In the genomic region with DNA sequence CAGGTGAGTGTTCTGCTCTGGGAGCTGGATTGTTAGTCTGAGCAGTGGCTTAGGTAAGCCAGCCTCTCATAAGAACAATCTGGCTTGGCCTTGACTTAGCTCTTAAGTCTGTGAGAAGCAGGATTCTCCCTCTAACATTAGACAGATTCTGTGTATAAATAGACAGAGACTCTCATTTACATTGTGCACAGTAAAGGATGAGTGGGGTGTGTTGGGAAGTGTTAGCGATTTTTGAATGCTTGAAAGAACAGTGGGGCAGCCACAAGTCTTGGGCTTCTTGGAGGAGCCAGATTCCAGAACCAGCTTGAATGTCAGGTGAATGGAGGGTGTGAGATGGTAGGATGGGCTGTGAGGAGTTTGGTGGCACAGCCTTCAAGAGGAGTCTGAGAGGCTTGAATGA, we compare ENCODE assay signal across 31 mouse cellular contexts. TPM values are rescaled to one million over a fixed set of nuclear protein-coding genes. Genes with fewer than 3 reads are reported as not detected.
DNase-seq lines count a peak whose midpoint lies in the region; ATAC-seq and TF ChIP-seq lines count a peak whose summit lies in the region.
"Had no signal": no experiment of that assay in that cellular context is flagged by ENCODE, and none has a peak within 500 bp of the region (broad histone marks: within the 10 kb centered on the region; RNA-seq: fewer than 3 reads in every experiment).

No protein-coding gene starts in this region.

- no peak for DNase-seq in heart, postnatal 4 days
- no peak for DNase-seq in limb, embryonic 10.5 days (ENCODE audit: low spot score)
- peak; percentile 74 for DNase-seq in brain, adult 2 months (ENCODE audit: low read depth, low spot score)
- no peak for DNase-seq in thymus, adult 2 months
- DNase-seq: adrenal gland, postnatal 10 days; cerebellum, adult 9-10 months; gastrocnemius, postnatal 36 days; heart, adult 2 months; kidney, adult 9 months; thymus, postnatal 25 days had no signal

- no peak overlapping the region for H3K9ac ChIP-seq in heart, embryonic 11.5 days (ENCODE audit: low read depth, low read length)
- no peak overlapping the region for H3K9ac ChIP-seq in limb, embryonic 12.5 days (replicated peaks)
- H3K9ac ChIP-seq in stomach, embryonic 16.5 days (ENCODE audit: low read length) = no peak overlapping the region
- H3K9ac ChIP-seq in midbrain, embryonic 16.5 days (ENCODE audit: low read depth, low read length) = no peak overlapping the region
- H3K9ac ChIP-seq: forebrain, embryonic 15.5 days; hindbrain, embryonic 13.5 days; limb, embryonic 13.5 days had no signal

- no peaks in the 10 kb centered on the region for H3K36me3 ChIP-seq in heart, embryonic 11.5 days (ENCODE audit: control insufficient read depth, insufficient read depth, low read length)
- peaks cover 18% of the 10 kb centered on the region; the same call in 1 of the 2 replicates for H3K36me3 ChIP-seq in limb, embryonic 12.5 days
- peaks cover 18% of the 10 kb centered on the region for H3K36me3 ChIP-seq in limb, embryonic 10.5 days
- no peaks in the 10 kb centered on the region; the same call in 1 of the 2 replicates for H3K36me3 ChIP-seq in stomach, embryonic 16.5 days (ENCODE audit: control insufficient read depth, insufficient read depth, low read length)
- no peaks in the 10 kb centered on the region for H3K36me3 ChIP-seq in midbrain, embryonic 16.5 days (ENCODE audit: control insufficient read depth, insufficient read depth, low read length)
- no peaks in the 10 kb centered on the region for H3K36me3 ChIP-seq in thymus, adult 2 months (ENCODE audit: control insufficient read depth, insufficient read depth, low read length)
- H3K36me3 ChIP-seq: forebrain, embryonic 15.5 days had no signal

- H3K27me3 ChIP-seq in heart, embryonic 11.5 days (ENCODE audit: control insufficient read depth, insufficient read depth, low read length) = no peaks in the 10 kb centered on the region
- H3K27me3 ChIP-seq in limb, embryonic 12.5 days = no peaks in the 10 kb centered on the region
- H3K27me3 ChIP-seq in limb, embryonic 10.5 days (ENCODE audit: low read depth, poor library complexity, severe bottlenecking) = no peaks in the 10 kb centered on the region
- no peaks in the 10 kb centered on the region for H3K27me3 ChIP-seq in stomach, embryonic 16.5 days (ENCODE audit: control insufficient read depth, insufficient read depth, low read length)
- H3K27me3 ChIP-seq in midbrain, embryonic 16.5 days (ENCODE audit: control insufficient read depth, insufficient read depth, low read depth, low read length) = no peaks in the 10 kb centered on the region
- H3K27me3 ChIP-seq in thymus, adult 2 months (ENCODE audit: control insufficient read depth, insufficient read depth, low read length) = no peaks in the 10 kb centered on the region
- H3K27me3 ChIP-seq: forebrain, embryonic 15.5 days; hindbrain, embryonic 13.5 days; limb, embryonic 13.5 days had no signal

- TF ChIP-seq POLR2A in thymus, adult 2 months (IDR thresholded peaks at IDR 0.05; ENCODE audit: control insufficient read depth, extremely low read depth, insufficient read depth, low read length, poor library complexity) = no peak

- no peak overlapping the region for H3K4me3 ChIP-seq in heart, embryonic 11.5 days (ENCODE audit: low read depth, low read length)
- no peak overlapping the region for H3K4me3 ChIP-seq in limb, embryonic 12.5 days (replicated peaks)
- no peak overlapping the region for H3K4me3 ChIP-seq in limb, embryonic 10.5 days
- H3K4me3 ChIP-seq in stomach, embryonic 16.5 days (replicated peaks; ENCODE audit: low read length) = no peak overlapping the region
- H3K4me3 ChIP-seq in midbrain, embryonic 16.5 days (ENCODE audit: low read depth, low read length) = no peak overlapping the region
- H3K4me3 ChIP-seq in thymus, adult 2 months (ENCODE audit: control insufficient read depth, insufficient read depth, low read length) = no peak overlapping the region
- H3K4me3 ChIP-seq: forebrain, embryonic 15.5 days; heart, adult 2 months; hindbrain, embryonic 13.5 days; limb, embryonic 13.5 days had no signal

- no peak for TF ChIP-seq CTCF in thymus, adult 2 months (IDR thresholded peaks at IDR 0.05; ENCODE audit: borderline replicate concordance, control insufficient read depth, extremely low read depth, insufficient read depth, low read length, poor library complexity)

- H3K9me3 ChIP-seq in heart, embryonic 11.5 days (replicated peaks; ENCODE audit: control insufficient read depth, low read length) = no peaks in the 10 kb centered on the region
- H3K9me3 ChIP-seq in limb, embryonic 12.5 days = no peaks in the 10 kb centered on the region
- H3K9me3 ChIP-seq in limb, embryonic 10.5 days (replicated peaks) = no peaks in the 10 kb centered on the region
- H3K9me3 ChIP-seq in stomach, embryonic 16.5 days (replicated peaks; ENCODE audit: control insufficient read depth, low read length) = no peaks in the 10 kb centered on the region
- no peaks in the 10 kb centered on the region for H3K9me3 ChIP-seq in midbrain, embryonic 16.5 days (replicated peaks; ENCODE audit: control insufficient read depth, low read length, poor library complexity, severe bottlenecking)
- H3K9me3 ChIP-seq: forebrain, embryonic 15.5 days; hindbrain, embryonic 13.5 days; limb, embryonic 13.5 days had no signal

- H3K4me1 ChIP-seq in heart, embryonic 11.5 days (ENCODE audit: control insufficient read depth, insufficient read depth, low read length) = peaks cover 12% of the 10 kb centered on the region
- H3K4me1 ChIP-seq in limb, embryonic 12.5 days (replicated peaks) = peaks cover 34% of the 10 kb centered on the region
- H3K4me1 ChIP-seq in limb, embryonic 10.5 days = peaks cover 10% of the 10 kb centered on the region
- H3K4me1 ChIP-seq in stomach, embryonic 16.5 days (ENCODE audit: control insufficient read depth, insufficient read depth, low read length) = peaks cover 20% of the 10 kb centered on the region
- H3K4me1 ChIP-seq in midbrain, embryonic 16.5 days (ENCODE audit: control insufficient read depth, insufficient read depth, low read length) = peaks cover 7% of the 10 kb centered on the region
- no peaks in the 10 kb centered on the region for H3K4me1 ChIP-seq in thymus, adult 2 months (replicated peaks; ENCODE audit: control insufficient read depth, insufficient read depth, low read length)

- H3K4me2 ChIP-seq in heart, embryonic 11.5 days = peak overlapping the region; percentile 9
- H3K4me2 ChIP-seq in limb, embryonic 12.5 days = no peak overlapping the region
- no peak overlapping the region for H3K4me2 ChIP-seq in stomach, embryonic 16.5 days (ENCODE audit: low read depth, low read length)
- H3K4me2 ChIP-seq in midbrain, embryonic 16.5 days (ENCODE audit: low read length) = no peak overlapping the region
- H3K4me2 ChIP-seq: forebrain, embryonic 15.5 days; hindbrain, embryonic 13.5 days; limb, embryonic 13.5 days; midbrain, embryonic 11.5 days had no signal

- no peak overlapping the region for H3K27ac ChIP-seq in heart, embryonic 11.5 days (ENCODE audit: low read depth, low read length)
- H3K27ac ChIP-seq in limb, embryonic 12.5 days = 0 out of 2 replicates have a peak overlapping the region, but pooled peaks have one; percentile 8
- no peak overlapping the region for H3K27ac ChIP-seq in limb, embryonic 10.5 days
- peak overlapping the region; percentile 33; the same call in 1 of the 2 replicates for H3K27ac ChIP-seq in stomach, embryonic 16.5 days (ENCODE audit: low read length)
- H3K27ac ChIP-seq in midbrain, embryonic 16.5 days (ENCODE audit: low read length) = no peak overlapping the region
- H3K27ac ChIP-seq in thymus, adult 2 months (ENCODE audit: control insufficient read depth, insufficient read depth, low read length) = no peak overlapping the region
- H3K27ac ChIP-seq: forebrain, embryonic 15.5 days; heart, adult 2 months; hindbrain, embryonic 13.5 days; limb, embryonic 13.5 days; macrophage had no signal

- ATAC-seq in heart, embryonic 11.5 days (replicated peaks; ENCODE audit: insufficient number of reproducible peaks, low FRiP score, low TSS enrichment) = no peak
- ATAC-seq in limb, embryonic 12.5 days (ENCODE audit: insufficient number of reproducible peaks, insufficient read depth, low FRiP score, low TSS enrichment, low read depth) = no peak
- no peak for ATAC-seq in stomach, embryonic 16.5 days (ENCODE audit: insufficient read depth, low FRiP score)
- no peak for ATAC-seq in midbrain, embryonic 16.5 days
- ATAC-seq: activated CD4-positive, CD25-positive, alpha-beta regulatory T cell, adult 4 months; forebrain, embryonic 15.5 days; inflammation-experienced regulatory T-cells, adult 6 months; lung, postnatal 0 days had no signal

- WGBS in heart, embryonic 11.5 days (ENCODE audit: insufficient replicate concordance) = 86% methylated on average over 1 of the region's 1 CpGs
- 100% methylated on average over 1 of the region's 1 CpGs for WGBS in limb, embryonic 12.5 days
- 85% methylated on average over 1 of the region's 1 CpGs for WGBS in limb, embryonic 10.5 days
- 84% methylated on average over 1 of the region's 1 CpGs for WGBS in stomach, embryonic 16.5 days
- WGBS in midbrain, embryonic 16.5 days = 100% methylated on average over 1 of the region's 1 CpGs
- 93% methylated on average over 1 of the region's 1 CpGs for WGBS in thymus, adult 2 months

RNA-seq across cellular contexts. Expression of gene Mink1, which starts 9.0 kb away (rescaled TPM):
- 15.1 and 16.1 TPM in 2 replicates for polyA plus RNA-seq in heart, embryonic 11.5 days (2014; fragmentation: Nextera tagmentation; extraction: Ambion mirVana)
- 10 to 100 TPM; 38.2 to 42.5 TPM for total RNA-seq in heart, postnatal 4 days (2021)
- polyA plus RNA-seq in limb, embryonic 12.5 days (2016; fragmentation: Nextera tagmentation; extraction: Ambion mirVana) = 17.6 and 18.4 TPM in 2 replicates
- 15.1 and 17.2 TPM in 2 replicates for polyA plus RNA-seq in limb, embryonic 10.5 days (2016; fragmentation: Nextera tagmentation; extraction: Ambion mirVana)
- 12.5 and 13.0 TPM in 2 replicates for polyA plus RNA-seq in stomach, embryonic 16.5 days (2015; fragmentation: Nextera tagmentation; extraction: Ambion mirVana)
- polyA plus RNA-seq in midbrain, embryonic 16.5 days (2015; fragmentation: Nextera tagmentation; extraction: Ambion mirVana) = 16.7 and 18.2 TPM in 2 replicates
- polyA plus RNA-seq in thymus, adult 2 months (2012; rRNA removed) = 151 and 172 TPM in 2 replicates

RNA-seq across cellular contexts. Expression of gene Pld2, which starts 31.8 kb away (rescaled TPM):
- 7.4 and 8.6 TPM in 2 replicates for polyA plus RNA-seq in heart, embryonic 11.5 days (2014; fragmentation: Nextera tagmentation; extraction: Ambion mirVana)
- 1 to 10 TPM; 8.3 to 9.3 TPM for total RNA-seq in heart, postnatal 4 days (2021)
- 4.4 and 4.5 TPM in 2 replicates for polyA plus RNA-seq in limb, embryonic 12.5 days (2016; fragmentation: Nextera tagmentation; extraction: Ambion mirVana)
- 1.4 and 2.0 TPM in 2 replicates for polyA plus RNA-seq in limb, embryonic 10.5 days (2016; fragmentation: Nextera tagmentation; extraction: Ambion mirVana)
- polyA plus RNA-seq in stomach, embryonic 16.5 days (2015; fragmentation: Nextera tagmentation; extraction: Ambion mirVana) = 17.8 and 21.5 TPM in 2 replicates
- polyA plus RNA-seq in midbrain, embryonic 16.5 days (2015; fragmentation: Nextera tagmentation; extraction: Ambion mirVana) = 17.9 and 19.6 TPM in 2 replicates
- polyA plus RNA-seq in thymus, adult 2 months (2012; rRNA removed) = 12.8 and 16.1 TPM in 2 replicates

RNA-seq across cellular contexts. Expression of gene Gm40193, which starts 38.9 kb away (rescaled TPM):
- polyA plus RNA-seq in heart, embryonic 11.5 days (2014; fragmentation: Nextera tagmentation; extraction: Ambion mirVana) = not detected in 2 replicates
- total RNA-seq in heart, postnatal 4 days (2021) = not detected
- not detected in 2 replicates for polyA plus RNA-seq in limb, embryonic 12.5 days (2016; fragmentation: Nextera tagmentation; extraction: Ambion mirVana)
- polyA plus RNA-seq in limb, embryonic 10.5 days (2016; fragmentation: Nextera tagmentation; extraction: Ambion mirVana) = not detected in 2 replicates
- not detected in 2 replicates for polyA plus RNA-seq in stomach, embryonic 16.5 days (2015; fragmentation: Nextera tagmentation; extraction: Ambion mirVana)
- not detected in 2 replicates for polyA plus RNA-seq in midbrain, embryonic 16.5 days (2015; fragmentation: Nextera tagmentation; extraction: Ambion mirVana)
- polyA plus RNA-seq in thymus, adult 2 months (2012; rRNA removed) = not detected in 2 replicates
- total RNA-seq: adrenal gland, postnatal 10 days; ES-E14; gastrocnemius, adult 18-20 months; gastrocnemius, postnatal 36 days; heart, adult 2 months; heart, postnatal 25 days; layer of hippocampus, postnatal 10 days; neutrophil, adult 5-6 weeks had no signal
- polyA plus RNA-seq: activated CD4-positive, CD25-positive, alpha-beta regulatory T cell, adult 4 months; forebrain, embryonic 15.5 days; heart, adult 2 months; heart, embryonic 14.5 days; hindbrain, embryonic 13.5 days; inflammation-experienced regulatory T-cells, adult 6 months; large intestine, adult 2 months; limb, embryonic 13.5 days; liver, embryonic 16.5 days; lung, postnatal 0 days; macrophage; midbrain, embryonic 11.5 days had no signal

RNA-seq across cellular contexts. Expression of gene 4930544D05Rik, which starts 44.0 kb away (rescaled TPM):
- polyA plus RNA-seq in heart, embryonic 11.5 days (2014; fragmentation: Nextera tagmentation; extraction: Ambion mirVana) = not detected in 2 replicates
- not detected for total RNA-seq in heart, postnatal 4 days (2021)
- polyA plus RNA-seq in limb, embryonic 12.5 days (2016; fragmentation: Nextera tagmentation; extraction: Ambion mirVana) = not detected in 2 replicates
- polyA plus RNA-seq in limb, embryonic 10.5 days (2016; fragmentation: Nextera tagmentation; extraction: Ambion mirVana) = not detected in 2 replicates
- polyA plus RNA-seq in stomach, embryonic 16.5 days (2015; fragmentation: Nextera tagmentation; extraction: Ambion mirVana) = not detected in 2 replicates
- polyA plus RNA-seq in midbrain, embryonic 16.5 days (2015; fragmentation: Nextera tagmentation; extraction: Ambion mirVana) = not detected in 2 replicates
- polyA plus RNA-seq in thymus, adult 2 months (2012; rRNA removed) = 0.15 TPM in 1 of 2 replicates, not detected in the other
- total RNA-seq: adrenal gland, postnatal 10 days; gastrocnemius, adult 18-20 months; gastrocnemius, postnatal 36 days; heart, adult 2 months; heart, postnatal 25 days; neutrophil, adult 5-6 weeks had no signal
- polyA plus RNA-seq: activated CD4-positive, CD25-positive, alpha-beta regulatory T cell, adult 4 months; embryonic facial prominence, embryonic 14.5 days; forebrain, embryonic 15.5 days; heart, embryonic 14.5 days; hindbrain, embryonic 13.5 days; inflammation-experienced regulatory T-cells, adult 6 months; large intestine, adult 2 months; limb, embryonic 13.5 days; liver, embryonic 16.5 days; lung, postnatal 0 days; macrophage; midbrain, embryonic 11.5 days had no signal

RNA-seq across cellular contexts. Expression of gene Psmb6, which starts 46.5 kb away (rescaled TPM):
- 684 and 701 TPM in 2 replicates for polyA plus RNA-seq in heart, embryonic 11.5 days (2014; fragmentation: Nextera tagmentation; extraction: Ambion mirVana)
- total RNA-seq in heart, postnatal 4 days (2021) = 100 to 1,000 TPM; 296 TPM
- polyA plus RNA-seq in limb, embryonic 12.5 days (2016; fragmentation: Nextera tagmentation; extraction: Ambion mirVana) = 857 and 867 TPM in 2 replicates
- polyA plus RNA-seq in limb, embryonic 10.5 days (2016; fragmentation: Nextera tagmentation; extraction: Ambion mirVana) = 1,140 and 1,215 TPM in 2 replicates
- 614 and 657 TPM in 2 replicates for polyA plus RNA-seq in stomach, embryonic 16.5 days (2015; fragmentation: Nextera tagmentation; extraction: Ambion mirVana)
- 719 and 737 TPM in 2 replicates for polyA plus RNA-seq in midbrain, embryonic 16.5 days (2015; fragmentation: Nextera tagmentation; extraction: Ambion mirVana)
- polyA plus RNA-seq in thymus, adult 2 months (2012; rRNA removed) = 387 and 460 TPM in 2 replicates

Comparison
In these comparisons a context has a peak if more than half of its experiments do, and no peak if none do; other contexts are left out.
1. H3K27ac ChIP-seq: peak in limb, embryonic 12.5 days (single experiment) and stomach, embryonic 16.5 days (single experiment); none in heart, embryonic 11.5 days (single experiment), limb, embryonic 10.5 days (single experiment), midbrain, embryonic 16.5 days (single experiment) and thymus, adult 2 months (single experiment).